Mouse (Mus musculus): Measurements from ENCODE around the gene Tbx6. TPM values are rescaled to one million over a fixed set of nuclear protein-coding genes. Genes with fewer than 3 reads are reported as not detected.

Gene Tbx6
- polyA plus RNA-seq, 1 experiment from 2014 or later, result 0.58 TPM

DNA sequence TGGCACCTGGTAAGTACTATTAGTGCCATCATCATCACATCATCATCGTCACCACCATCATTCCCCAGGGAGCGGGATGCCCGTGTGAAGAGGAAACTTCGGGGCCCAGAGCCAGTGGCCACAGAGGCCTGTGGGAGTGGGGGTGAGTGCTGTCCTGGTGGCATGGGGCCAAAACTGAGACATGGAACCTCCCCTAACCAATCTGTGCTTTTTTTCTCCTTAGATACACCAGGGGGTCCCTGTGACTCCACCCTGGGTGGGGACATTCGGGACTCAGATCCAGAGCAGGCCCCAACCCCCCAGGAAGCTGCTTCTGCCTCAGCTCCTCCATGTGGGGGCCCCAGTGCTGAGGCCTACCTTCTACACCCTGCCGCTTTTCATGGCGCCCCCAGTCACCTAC, 3.2 kb downstream of the Tbx6 start:
- 75% methylated on average over 7 of the region's 7 CpGs for WGBS
- H3K4me2 ChIP-seq (ENCODE audit: low read depth, low read length), result no peak overlapping the region
- H3K36me3 ChIP-seq (ENCODE audit: control insufficient read depth, insufficient read depth), result peaks cover 44% of the 10 kb centered on the region

DNA sequence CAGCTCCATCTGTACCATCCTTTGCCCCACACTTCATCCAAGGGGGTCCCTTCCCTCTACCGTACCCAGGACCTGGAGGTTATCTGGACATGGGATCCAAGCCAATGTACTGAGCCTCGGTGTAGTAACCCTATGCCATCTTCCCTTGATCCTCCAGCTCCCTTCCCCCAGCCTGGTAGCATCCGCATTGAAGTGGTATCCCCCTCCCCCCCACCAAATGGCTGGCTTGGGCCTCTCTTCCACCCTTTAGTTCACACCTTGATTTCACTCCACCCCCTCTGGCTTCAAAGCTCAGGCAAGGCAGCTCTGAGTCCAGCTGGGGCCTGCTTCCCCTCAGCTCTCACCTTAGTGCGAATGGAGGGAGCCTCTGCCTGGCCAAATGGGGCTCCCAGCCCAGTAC, 3.8 kb downstream of the Tbx6 start:
- Histone ChIP-seq H3K36me3 (ENCODE audit: control insufficient read depth, insufficient read depth) (peaks cover 49% of the 10 kb centered on the region), H3K4me3 (ENCODE audit: low read length) (no peak overlapping the region), H3K9me3 (replicated peaks; ENCODE audit: control insufficient read depth, low read length) (no peaks in the 10 kb centered on the region), H3K27me3 (ENCODE audit: control insufficient read depth, insufficient read depth, low read length) (no peaks in the 10 kb centered on the region), H3K4me2 (ENCODE audit: low read depth, low read length) (no peak overlapping the region), H3K4me1 (ENCODE audit: control insufficient read depth, insufficient read depth, low read length) (peaks cover 11% of the 10 kb centered on the region), H3K27ac (ENCODE audit: low read length) (no peak overlapping the region), H3K9ac (ENCODE audit: low read length) (no peak overlapping the region)
- 59% methylated on average over 4 of the region's 4 CpGs for WGBS
- ATAC-seq (replicated peaks; ENCODE audit: extremely low read depth, insufficient read depth, low FRiP score), result no peak

More for the DNA sequence above, 3.2 kb downstream of the Tbx6 start:
- no peak overlapping the region for H3K27ac ChIP-seq (ENCODE audit: low read length)
- no peaks in the 10 kb centered on the region for H3K9me3 ChIP-seq (replicated peaks; ENCODE audit: control insufficient read depth, low read length)
- H3K4me1 ChIP-seq (ENCODE audit: control insufficient read depth, insufficient read depth, low read length), result peaks cover 16% of the 10 kb centered on the region
- ATAC-seq (replicated peaks; ENCODE audit: extremely low read depth, insufficient read depth, low FRiP score), result no peak
- no peak overlapping the region for H3K4me3 ChIP-seq (ENCODE audit: low read length)
- no peaks in the 10 kb centered on the region for H3K27me3 ChIP-seq (ENCODE audit: control insufficient read depth, insufficient read depth, low read length)
- no peak overlapping the region for H3K9ac ChIP-seq (ENCODE audit: low read length)

DNA sequence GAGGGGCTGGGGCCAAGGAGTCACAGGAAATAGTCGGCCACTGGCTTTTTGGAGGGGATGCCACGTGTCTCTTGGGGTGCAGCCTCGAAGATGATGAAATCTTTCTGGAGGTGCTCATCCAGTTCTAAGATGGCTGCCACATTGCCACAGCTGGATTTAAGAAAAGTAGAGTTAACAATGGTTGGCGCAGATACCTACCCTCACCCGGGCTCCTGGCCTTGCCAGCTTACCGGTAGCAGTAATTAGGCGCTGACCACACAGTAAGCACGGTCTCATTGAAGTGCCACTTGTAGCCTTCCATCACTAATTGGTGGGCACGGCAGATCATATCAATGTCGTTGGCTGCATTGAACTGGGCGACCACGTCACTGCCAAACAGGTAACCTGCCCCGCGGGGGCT, 4.9 kb downstream of the Tbx6 start:
- peaks cover 49% of the 10 kb centered on the region for H3K36me3 ChIP-seq (ENCODE audit: control insufficient read depth, insufficient read depth)
- peaks cover 9% of the 10 kb centered on the region for H3K4me1 ChIP-seq (ENCODE audit: control insufficient read depth, insufficient read depth, low read length)
- ATAC-seq (replicated peaks; ENCODE audit: extremely low read depth, insufficient read depth, low FRiP score), result no peak

DNA sequence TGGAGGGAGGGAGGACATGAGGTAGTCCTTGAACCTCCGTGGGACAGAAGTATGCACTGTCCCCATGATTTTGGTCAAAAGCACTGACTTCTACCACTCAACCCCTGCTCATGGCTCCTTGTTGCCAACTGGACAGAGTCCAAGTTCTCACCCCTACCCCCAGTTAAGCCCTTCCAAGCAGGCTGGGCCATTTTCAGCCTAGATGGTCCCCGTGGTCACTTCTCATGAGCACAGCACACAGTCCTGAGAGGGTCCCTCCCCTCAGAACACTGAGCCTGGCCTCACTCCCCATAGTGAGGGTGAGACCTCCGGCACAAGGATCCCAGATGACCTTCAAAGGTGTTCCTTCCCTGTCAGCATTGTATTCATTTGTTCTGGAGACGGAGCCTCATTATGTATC, 7.9 kb downstream of the Tbx6 start:
- ATAC-seq (replicated peaks; ENCODE audit: extremely low read depth, insufficient read depth, low FRiP score), result no peak
- peaks cover 49% of the 10 kb centered on the region for H3K36me3 ChIP-seq (ENCODE audit: control insufficient read depth, insufficient read depth)
- no peak overlapping the region for H3K27ac ChIP-seq (ENCODE audit: low read length)
- H3K4me1 ChIP-seq (ENCODE audit: control insufficient read depth, insufficient read depth, low read length), result peaks cover 19% of the 10 kb centered on the region
- no peaks in the 10 kb centered on the region for H3K27me3 ChIP-seq (ENCODE audit: control insufficient read depth, insufficient read depth, low read length)
- no peak overlapping the region for H3K4me2 ChIP-seq (ENCODE audit: low read depth, low read length)
- H3K9me3 ChIP-seq (replicated peaks; ENCODE audit: control insufficient read depth, low read length), result no peaks in the 10 kb centered on the region
- no peak overlapping the region for H3K4me3 ChIP-seq (ENCODE audit: low read length)
- H3K9ac ChIP-seq (ENCODE audit: low read length), result no peak overlapping the region
- WGBS, result 90% methylated on average over 4 of the region's 4 CpGs

More for the DNA sequence above, 4.9 kb downstream of the Tbx6 start:
- 89% methylated on average over 14 of the region's 14 CpGs for WGBS
- Histone ChIP-seq H3K9me3 (replicated peaks; ENCODE audit: control insufficient read depth, low read length) (no peaks in the 10 kb centered on the region), H3K4me2 (ENCODE audit: low read depth, low read length) (no peak overlapping the region), H3K27ac (ENCODE audit: low read length) (no peak overlapping the region), H3K9ac (ENCODE audit: low read length) (no peak overlapping the region), H3K27me3 (ENCODE audit: control insufficient read depth, insufficient read depth, low read length) (no peaks in the 10 kb centered on the region), H3K4me3 (ENCODE audit: low read length) (no peak overlapping the region)

DNA sequence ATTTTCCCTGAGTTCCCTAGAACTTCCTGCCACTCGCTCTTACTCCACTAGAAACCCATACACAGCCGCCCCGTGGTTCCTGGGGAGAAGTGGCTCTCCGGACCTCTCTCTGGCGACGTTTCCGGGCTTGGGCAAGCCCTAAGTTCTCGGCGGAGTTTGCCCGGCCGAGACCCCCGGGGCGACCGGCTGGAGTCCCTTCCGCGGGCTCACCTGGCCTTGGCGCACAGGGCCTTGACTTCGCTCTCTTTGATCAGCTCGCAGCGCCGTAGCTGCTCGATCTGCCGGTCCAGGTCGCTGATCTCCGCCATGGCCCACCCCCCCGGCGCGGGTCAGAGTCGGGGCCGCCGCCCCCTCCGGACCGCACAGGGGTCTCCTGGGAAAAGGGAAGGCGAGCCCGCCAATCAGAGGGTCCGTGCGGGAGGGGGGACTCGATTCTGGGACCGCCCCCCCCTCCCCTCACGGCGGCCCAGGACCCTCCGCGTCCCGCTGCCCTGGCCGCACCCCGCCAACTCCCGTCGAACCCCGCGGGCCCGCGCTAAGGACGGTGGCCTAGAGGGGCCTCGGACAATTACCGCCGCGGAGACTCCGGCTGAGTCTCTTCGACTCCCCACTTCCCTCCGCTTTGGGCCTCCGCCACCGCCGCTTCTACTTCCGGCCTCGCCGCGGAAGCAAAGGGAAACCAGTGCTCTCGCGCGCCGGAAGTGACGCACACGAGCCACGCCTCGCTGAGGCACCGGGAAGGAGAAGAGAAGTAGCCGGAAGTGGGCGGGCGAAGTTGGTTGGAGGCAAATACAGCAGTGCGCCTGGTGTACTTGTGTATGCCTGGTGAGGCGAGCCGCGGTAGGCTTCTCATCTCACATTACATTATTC, 10.8 kb downstream of the Tbx6 start, which contains the start of gene Ppp4c:
TSS of gene Ppp4c (minus strand) at position 646 of the 870 bp plus-strand sequence.
- H3K9ac ChIP-seq (ENCODE audit: low read length), result peak within 1 kb of the TSS; percentile 97
- H3K27ac ChIP-seq (ENCODE audit: low read length), result peak within 1 kb of the TSS; percentile 94
- peaks cover 45% of the 10 kb centered on the region for H3K4me1 ChIP-seq (ENCODE audit: control insufficient read depth, insufficient read depth, low read length)
- H3K4me2 ChIP-seq (ENCODE audit: low read depth, low read length), result peak within 1 kb of the TSS; percentile 83
- H3K4me3 ChIP-seq (ENCODE audit: low read length), result peak within 1 kb of the TSS; percentile 97
- ATAC-seq (replicated peaks; ENCODE audit: extremely low read depth, insufficient read depth, low FRiP score), result peak; percentile 92
- no peaks in the 10 kb centered on the region for H3K9me3 ChIP-seq (replicated peaks; ENCODE audit: control insufficient read depth, low read length)
- WGBS, result under 1% methylated on average over 83 of the region's 83 CpGs
- peaks cover 50% of the 10 kb centered on the region for H3K36me3 ChIP-seq (ENCODE audit: control insufficient read depth, insufficient read depth)
- H3K27me3 ChIP-seq (ENCODE audit: control insufficient read depth, insufficient read depth, low read length), result no peaks in the 10 kb centered on the region

DNA sequence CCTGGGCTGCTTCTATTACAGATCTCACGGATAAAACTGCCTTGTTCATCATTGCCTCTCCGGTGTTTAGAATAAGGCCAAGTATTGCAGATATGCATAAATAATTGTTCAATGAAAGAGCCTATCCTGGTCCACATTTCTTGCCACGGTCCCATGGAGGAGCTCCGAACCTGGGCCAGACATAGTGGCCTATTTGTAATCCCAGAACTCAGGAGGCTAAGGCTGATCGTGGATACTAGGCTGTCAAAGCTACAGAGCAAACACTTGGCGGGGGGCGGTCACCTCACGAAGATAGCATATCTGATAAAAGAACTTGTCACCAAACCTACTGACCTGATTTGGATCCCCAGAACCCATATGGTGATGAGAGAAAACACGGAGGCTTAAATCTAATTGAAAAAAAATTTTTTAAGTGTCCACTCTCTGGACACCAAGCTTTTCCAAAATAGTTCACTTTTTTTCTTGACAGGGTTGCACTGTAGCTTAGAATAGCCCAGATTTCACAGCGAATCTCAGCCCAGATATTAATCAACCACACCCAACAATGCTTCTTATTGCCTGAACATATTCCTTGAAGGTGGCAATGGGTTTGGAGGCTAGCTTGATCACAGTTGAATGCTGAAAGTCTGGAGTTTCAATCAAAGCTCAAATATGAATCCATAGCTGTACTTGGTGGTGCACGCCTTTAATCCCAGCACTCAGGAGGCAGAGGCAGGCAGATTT, 11.6 kb downstream of the Tbx6 start:
- peak overlapping the region; percentile 59 for H3K9ac ChIP-seq (ENCODE audit: low read length)
- no peak for ATAC-seq (replicated peaks; ENCODE audit: extremely low read depth, insufficient read depth, low FRiP score)
- peak overlapping the region; percentile 66 for H3K4me2 ChIP-seq (ENCODE audit: low read depth, low read length)
- H3K27ac ChIP-seq (ENCODE audit: low read length), result peak overlapping the region; percentile 94
- H3K27me3 ChIP-seq (ENCODE audit: control insufficient read depth, insufficient read depth, low read length), result no peaks in the 10 kb centered on the region
- WGBS, result 15% methylated on average over 11 of the region's 11 CpGs
- H3K4me3 ChIP-seq (ENCODE audit: low read length), result peak overlapping the region; percentile 97
- no peaks in the 10 kb centered on the region for H3K9me3 ChIP-seq (replicated peaks; ENCODE audit: control insufficient read depth, low read length)
- peaks cover 44% of the 10 kb centered on the region for H3K36me3 ChIP-seq (ENCODE audit: control insufficient read depth, insufficient read depth)
- peaks cover 49% of the 10 kb centered on the region for H3K4me1 ChIP-seq (ENCODE audit: control insufficient read depth, insufficient read depth, low read length)

DNA sequence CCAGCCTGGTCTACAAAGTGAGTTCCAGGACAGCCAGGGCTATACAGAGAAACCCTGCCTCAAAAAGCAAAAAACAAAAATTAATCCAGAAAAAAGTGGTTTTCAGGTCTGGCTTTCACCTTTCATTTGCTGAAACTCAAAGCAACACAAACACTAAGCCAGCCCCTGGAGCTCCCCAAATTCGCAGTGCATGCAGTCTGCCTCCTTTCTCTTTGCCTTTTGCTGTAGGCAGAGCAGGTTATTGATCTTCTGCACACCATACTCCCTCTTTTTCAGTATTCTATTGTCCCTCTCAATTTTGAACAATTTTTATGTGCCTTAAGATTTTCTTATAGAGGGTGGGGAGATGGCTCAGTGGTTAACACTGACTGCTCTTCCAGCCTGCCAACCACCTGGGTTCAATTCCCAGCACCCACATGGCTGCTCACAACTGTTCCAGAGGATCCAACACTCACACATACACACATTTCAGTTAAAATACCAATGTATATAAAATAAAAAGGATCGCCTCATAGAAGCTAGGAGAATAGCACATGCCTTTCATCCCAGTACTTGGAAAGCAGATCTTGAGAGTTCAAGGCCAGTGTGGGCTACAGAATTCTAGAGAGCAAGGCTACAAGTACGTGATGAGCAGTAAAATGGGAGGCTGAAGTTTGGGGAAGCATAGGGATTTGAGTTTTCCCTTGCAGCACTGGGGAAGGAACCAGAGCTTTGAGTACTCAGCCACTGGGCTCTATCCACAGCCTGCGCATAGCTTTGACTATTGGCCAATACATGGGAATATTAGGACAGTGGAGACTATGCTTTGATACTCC, 12.4 kb downstream of the Tbx6 start:
- no peaks in the 10 kb centered on the region for H3K9me3 ChIP-seq (replicated peaks; ENCODE audit: control insufficient read depth, low read length)
- 64% methylated on average over 4 of the region's 4 CpGs for WGBS
- peak overlapping the region; percentile 9; the same call in 1 of the 2 replicates for H3K9ac ChIP-seq (ENCODE audit: low read length)
- no peak for ATAC-seq (replicated peaks; ENCODE audit: extremely low read depth, insufficient read depth, low FRiP score)
- peak overlapping the region; percentile 13; the same call in 1 of the 2 replicates for H3K4me2 ChIP-seq (ENCODE audit: low read depth, low read length)
- H3K27ac ChIP-seq (ENCODE audit: low read length), result peak overlapping the region; percentile 44; the same call in 1 of the 2 replicates
- H3K4me1 ChIP-seq (ENCODE audit: control insufficient read depth, insufficient read depth, low read length), result peaks cover 49% of the 10 kb centered on the region
- H3K27me3 ChIP-seq (ENCODE audit: control insufficient read depth, insufficient read depth, low read length), result no peaks in the 10 kb centered on the region
- H3K4me3 ChIP-seq (ENCODE audit: low read length), result no peak overlapping the region
- H3K36me3 ChIP-seq (ENCODE audit: control insufficient read depth, insufficient read depth), result peaks cover 41% of the 10 kb centered on the region

DNA sequence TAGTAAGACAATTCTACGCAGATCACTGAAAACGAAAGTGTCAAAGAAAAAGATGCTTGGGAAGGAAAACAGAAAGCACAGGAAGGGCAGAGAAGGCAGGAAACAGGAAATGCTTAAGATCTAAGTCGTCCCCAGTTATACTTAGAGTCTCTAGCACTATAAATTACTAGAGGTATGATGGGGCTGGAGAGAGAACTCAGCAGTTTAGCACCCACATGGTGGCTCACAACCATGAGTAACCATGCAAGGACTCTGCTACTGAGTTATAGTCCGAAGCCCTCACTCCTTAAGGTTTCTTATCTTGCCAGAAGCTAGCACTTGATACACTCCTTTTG, 13.0 kb downstream of the Tbx6 start:
- 55% methylated on average over 4 of the region's 4 CpGs for WGBS
- peak overlapping the region; percentile 44; the same call in 1 of the 2 replicates for H3K27ac ChIP-seq (ENCODE audit: low read length)
- H3K4me3 ChIP-seq (ENCODE audit: low read length), result no peak overlapping the region
- no peak overlapping the region for H3K9ac ChIP-seq (ENCODE audit: low read length)
- no peaks in the 10 kb centered on the region for H3K9me3 ChIP-seq (replicated peaks; ENCODE audit: control insufficient read depth, low read length)
- H3K27me3 ChIP-seq (ENCODE audit: control insufficient read depth, insufficient read depth, low read length), result no peaks in the 10 kb centered on the region
- peak overlapping the region; percentile 13; the same call in 1 of the 2 replicates for H3K4me2 ChIP-seq (ENCODE audit: low read depth, low read length)
- ATAC-seq (replicated peaks; ENCODE audit: extremely low read depth, insufficient read depth, low FRiP score), result no peak
- peaks cover 49% of the 10 kb centered on the region for H3K4me1 ChIP-seq (ENCODE audit: control insufficient read depth, insufficient read depth, low read length)
- peaks cover 35% of the 10 kb centered on the region for H3K36me3 ChIP-seq (ENCODE audit: control insufficient read depth, insufficient read depth)

Measured in heart, embryonic 16.5 days (tissue).